Mouse (Mus musculus): ENCODE data around the gene Smarcd3. TPM values are rescaled to one million over a fixed set of nuclear protein-coding genes. Genes with fewer than 3 reads are reported as not detected.
"Not testable (repeated sequence)": the region's sequence is repeated elsewhere in the genome, so short reads cannot be mapped to it uniquely, and the experiment has no call there.

Gene Smarcd3
- polyA plus RNA-seq, 1 experiment from 2014 or later: 113 TPM

- WGBS: under 1% methylated on average over 48 of the region's 48 CpGs
- ATAC-seq (ENCODE audit: low FRiP score): peak; percentile 97
- no peaks in the 10 kb centered on the region for H3K27me3 ChIP-seq
These were observed 46.9 kb downstream of the Smarcd3 start, which contains the start of gene Abcf2 for GRCm38 (mm10) chr5:24577183-24577929. TSS of gene Abcf2 (minus strand) at chr5:24577467.

GRCm38 (mm10) chr5:24576801-24577182 is 47.4 kb downstream of the Smarcd3 start:
- H3K9ac ChIP-seq: peak overlapping the region; percentile 74
- no peaks in the 10 kb centered on the region for H3K9me3 ChIP-seq
- 0% methylated on average over 32 of the region's 32 CpGs for WGBS
- peak overlapping the region; percentile 82 for H3K27ac ChIP-seq
- peak overlapping the region; percentile 65 for H3K4me2 ChIP-seq
- ATAC-seq (ENCODE audit: low FRiP score): peak; percentile 42
- H3K36me3 ChIP-seq (replicated peaks): peaks cover 36% of the 10 kb centered on the region
- H3K27me3 ChIP-seq: no peaks in the 10 kb centered on the region
- H3K4me3 ChIP-seq (replicated peaks): peak overlapping the region; percentile 79
- H3K4me1 ChIP-seq: peaks cover 17% of the 10 kb centered on the region

More at GRCm38 (mm10) chr5:24577183-24577929, 46.9 kb downstream of the Smarcd3 start, which contains the start of gene Abcf2:
- no peaks in the 10 kb centered on the region for H3K9me3 ChIP-seq
- peaks cover 31% of the 10 kb centered on the region for H3K36me3 ChIP-seq (replicated peaks)
- H3K4me1 ChIP-seq: peaks cover 17% of the 10 kb centered on the region
- H3K4me2 ChIP-seq: peak within 1 kb of the TSS; percentile 67
- H3K9ac ChIP-seq: peak within 1 kb of the TSS; percentile 74
- H3K4me3 ChIP-seq (replicated peaks): peak within 1 kb of the TSS; percentile 79
- peak within 1 kb of the TSS; percentile 82 for H3K27ac ChIP-seq

GRCm38 (mm10) chr5:24575948-24576347 is 48.3 kb downstream of the Smarcd3 start:
- Histone ChIP-seq H3K36me3 (replicated peaks) (peaks cover 45% of the 10 kb centered on the region), H3K9ac (peak overlapping the region; percentile 12; the same call in 1 of the 2 replicates)
- ATAC-seq (ENCODE audit: low FRiP score): no peak

GRCm38 (mm10) chr5:24556709-24557108 is 67.5 kb downstream of the Smarcd3 start, which contains the start of gene 4931409K22Rik:
TSS of gene 4931409K22Rik (minus strand) at chr5:24556809.
- H3K27ac ChIP-seq: no peak within 1 kb of the TSS
- no peak within 1 kb of the TSS for H3K4me3 ChIP-seq (replicated peaks)
- H3K27me3 ChIP-seq: no peaks in the 10 kb centered on the region
- no peak within 1 kb of the TSS for H3K4me2 ChIP-seq
- ATAC-seq (ENCODE audit: low FRiP score): no peak
- H3K36me3 ChIP-seq (replicated peaks): no peaks in the 10 kb centered on the region
- H3K9ac ChIP-seq: no peak within 1 kb of the TSS
- H3K4me1 ChIP-seq: peaks cover 2% of the 10 kb centered on the region; the same call in 1 of the 2 replicates
- H3K9me3 ChIP-seq: no peaks in the 10 kb centered on the region
- WGBS: 76% methylated on average over 2 of the region's 2 CpGs

More at GRCm38 (mm10) chr5:24575948-24576347, 48.3 kb downstream of the Smarcd3 start:
- H3K9me3 ChIP-seq: no peaks in the 10 kb centered on the region
- H3K27ac ChIP-seq: no peak overlapping the region
- no peaks in the 10 kb centered on the region for H3K27me3 ChIP-seq
- H3K4me3 ChIP-seq (replicated peaks): peak overlapping the region; percentile 79
- peaks cover 17% of the 10 kb centered on the region for H3K4me1 ChIP-seq
- peak overlapping the region; percentile 65 for H3K4me2 ChIP-seq
- 85% methylated on average over 1 of the region's 1 CpGs for WGBS

GRCm38 (mm10) chr5:24555335-24555734 is 68.9 kb downstream of the Smarcd3 start:
- H3K9me3 ChIP-seq; H3K36me3 ChIP-seq (replicated peaks); H3K4me2 ChIP-seq; ATAC-seq (ENCODE audit: low FRiP score); H3K9ac ChIP-seq; H3K27ac ChIP-seq; H3K27me3 ChIP-seq; H3K4me3 ChIP-seq (replicated peaks): not testable (repeated sequence)
- whole genome bisulfite sequencing: 92% methylated on average over 7 of the region's 7 CpGs
- peaks cover 16% of the 10 kb centered on the region for H3K4me1 ChIP-seq

- 74% methylated on average over 5 of the region's 5 CpGs for WGBS
- Histone ChIP-seq H3K27me3 (peaks cover 6% of the 10 kb centered on the region; the same call in 1 of the 2 replicates), H3K4me2 (no peak overlapping the region), H3K27ac (no peak overlapping the region), H3K9me3 (no peaks in the 10 kb centered on the region), H3K9ac (no peak overlapping the region), H3K4me3 (replicated peaks) (no peak overlapping the region), H3K36me3 (replicated peaks) (no peaks in the 10 kb centered on the region), H3K4me1 (peaks cover 18% of the 10 kb centered on the region)
- ATAC-seq (ENCODE audit: low FRiP score): no peak
These were observed 70.5 kb downstream of the Smarcd3 start for GRCm38 (mm10) chr5:24553621-24554244.

- no peaks in the 10 kb centered on the region for H3K9me3 ChIP-seq
- H3K9ac ChIP-seq: 0 out of 2 replicates have a peak overlapping the region, but pooled peaks have one; percentile 5
- no peak for ATAC-seq (ENCODE audit: low FRiP score)
- H3K4me2 ChIP-seq: peak overlapping the region; percentile 46
- H3K27me3 ChIP-seq: peaks cover 6% of the 10 kb centered on the region; the same call in 1 of the 2 replicates
- H3K36me3 ChIP-seq (replicated peaks): no peaks in the 10 kb centered on the region
- H3K4me3 ChIP-seq (replicated peaks): 0 out of 2 replicates have a peak overlapping the region, but pooled peaks have one; percentile 4
- WGBS: 37% methylated on average over 2 of the region's 2 CpGs
- H3K4me1 ChIP-seq: peaks cover 18% of the 10 kb centered on the region
- peak overlapping the region; percentile 63 for H3K27ac ChIP-seq
These were observed 72.9 kb downstream of the Smarcd3 start for GRCm38 (mm10) chr5:24551317-24551688.

GRCm38 (mm10) chr5:24550598-24551316 is 73.5 kb downstream of the Smarcd3 start:
- WGBS: 30% methylated on average over 26 of the region's 26 CpGs
- Histone ChIP-seq H3K4me1 (peaks cover 18% of the 10 kb centered on the region), H3K27ac (peak overlapping the region; percentile 63), H3K4me2 (peak overlapping the region; percentile 46), H3K36me3 (replicated peaks) (no peaks in the 10 kb centered on the region), H3K4me3 (replicated peaks) (peak overlapping the region; percentile 4; the same call in 1 of the 2 replicates), H3K9me3 (no peaks in the 10 kb centered on the region), H3K27me3 (peaks cover 6% of the 10 kb centered on the region; the same call in 1 of the 2 replicates), H3K9ac (0 out of 2 replicates have a peak overlapping the region, but pooled peaks have one; percentile 5)
- ATAC-seq (ENCODE audit: low FRiP score): peak; percentile 86

GRCm38 (mm10) chr5:24542643-24543042 is 81.6 kb downstream of the Smarcd3 start:
- Histone ChIP-seq H3K9me3 (no peaks in the 10 kb centered on the region), H3K36me3 (replicated peaks) (no peaks in the 10 kb centered on the region), H3K4me1 (peaks cover 7% of the 10 kb centered on the region; the same call in 1 of the 2 replicates), H3K4me2 (no peak overlapping the region), H3K4me3 (replicated peaks) (no peak overlapping the region), H3K27me3 (0 out of 2 replicates have a peak, but pooled peaks cover 4% of the 10 kb centered on the region), H3K9ac (no peak overlapping the region), H3K27ac (no peak overlapping the region)
- ATAC-seq (ENCODE audit: low FRiP score): no peak
- 80% methylated on average over 7 of the region's 7 CpGs for WGBS

GRCm38 (mm10) chr5:24541144-24541569 is 83.1 kb downstream of the Smarcd3 start:
- ATAC-seq (ENCODE audit: low FRiP score): no peak
- H3K4me2 ChIP-seq: no peak overlapping the region
- H3K9ac ChIP-seq: no peak overlapping the region
- H3K9me3 ChIP-seq: no peaks in the 10 kb centered on the region
- no peak overlapping the region for H3K27ac ChIP-seq
- H3K4me1 ChIP-seq: peaks cover 10% of the 10 kb centered on the region; the same call in 1 of the 2 replicates
- 49% methylated on average over 6 of the region's 6 CpGs for WGBS
- no peaks in the 10 kb centered on the region for H3K36me3 ChIP-seq (replicated peaks)
- H3K4me3 ChIP-seq (replicated peaks): no peak overlapping the region
- H3K27me3 ChIP-seq: 0 out of 2 replicates have a peak, but pooled peaks cover 4% of the 10 kb centered on the region
